Mouse (Mus musculus): ENCODE measurements around the gene Tbc1d14. TPM values are rescaled to one million over a fixed set of nuclear protein-coding genes. Genes with fewer than 3 reads are reported as not detected.

Tbc1d14 gene
- 26.0 and 30.2 TPM in 2 replicates for polyA plus RNA-seq (2014; fragmentation: Nextera tagmentation; extraction: Ambion mirVana)

DNA sequence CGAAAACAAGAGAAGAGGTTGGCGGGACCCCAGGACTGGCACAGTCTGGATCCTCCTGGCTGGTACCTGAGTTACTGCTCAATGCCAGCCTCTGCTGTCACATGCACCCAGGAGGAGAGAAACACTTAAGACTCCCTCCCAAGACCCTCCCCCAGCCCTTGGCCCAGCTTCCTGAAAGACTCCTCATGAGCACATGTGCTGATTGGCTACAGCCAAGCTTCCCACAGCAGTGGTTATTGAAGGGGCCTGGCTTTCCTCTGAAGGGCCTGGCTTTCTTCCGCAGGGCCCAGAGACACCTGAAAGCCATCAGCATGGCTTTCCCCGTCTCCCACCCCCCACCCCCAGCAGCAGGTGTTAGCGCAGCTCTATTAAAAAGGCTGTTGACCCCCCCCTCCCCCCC, at the start of gene Tbc1d14:
TSS of gene Tbc1d14 (minus strand) at position 101 of the 400 bp plus-strand sequence.
- DNase-seq (ENCODE audit: low spot score) (no peak), ATAC-seq (replicated peaks; ENCODE audit: low FRiP score) (no peak)
- H3K4me1 ChIP-seq (replicated peaks; ENCODE audit: control insufficient read depth, insufficient read depth, low read length): peaks cover 14% of the 10 kb centered on the region
- WGBS: 73% methylated on average over 5 of the region's 5 CpGs
- H3K36me3 ChIP-seq (ENCODE audit: control insufficient read depth, insufficient read depth, low read length): no peaks in the 10 kb centered on the region
- H3K27ac ChIP-seq (ENCODE audit: low read depth, low read length): no peak within 1 kb of the TSS
- no peak within 1 kb of the TSS for H3K9ac ChIP-seq (ENCODE audit: low read depth, low read length)
- H3K9me3 ChIP-seq (ENCODE audit: control insufficient read depth, low read length): no peaks in the 10 kb centered on the region
- H3K27me3 ChIP-seq (replicated peaks; ENCODE audit: control insufficient read depth, insufficient read depth, low read length): no peaks in the 10 kb centered on the region
- no peak within 1 kb of the TSS for H3K4me2 ChIP-seq
- no peak within 1 kb of the TSS for H3K4me3 ChIP-seq (ENCODE audit: low read depth, low read length)

DNA sequence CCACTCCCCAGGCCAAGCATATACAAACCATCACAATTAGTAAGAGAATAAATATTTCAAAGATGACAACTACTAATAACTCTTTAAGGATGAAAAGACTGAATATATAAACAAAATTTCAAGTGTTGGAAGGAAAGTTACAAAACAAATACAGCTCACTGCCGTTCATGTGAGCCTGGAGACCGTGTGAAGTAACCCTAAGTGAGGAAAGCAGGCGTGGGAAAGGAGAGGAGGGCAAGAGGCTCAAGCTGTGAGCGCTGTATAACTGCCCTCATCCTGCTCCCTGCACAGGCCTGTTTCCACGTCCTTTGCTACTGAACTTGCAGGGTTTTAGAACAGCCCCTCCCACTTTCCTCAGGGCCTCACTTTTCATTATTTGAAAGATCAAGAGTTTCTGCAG, 32.5 kb upstream of the Tbc1d14 start:
- Histone ChIP-seq H3K9me3 (ENCODE audit: control insufficient read depth, low read length) (no peaks in the 10 kb centered on the region), H3K4me1 (replicated peaks; ENCODE audit: control insufficient read depth, insufficient read depth, low read length) (peaks cover 26% of the 10 kb centered on the region), H3K36me3 (ENCODE audit: control insufficient read depth, insufficient read depth, low read length) (no peaks in the 10 kb centered on the region; the same call in 1 of the 2 replicates)

DNA sequence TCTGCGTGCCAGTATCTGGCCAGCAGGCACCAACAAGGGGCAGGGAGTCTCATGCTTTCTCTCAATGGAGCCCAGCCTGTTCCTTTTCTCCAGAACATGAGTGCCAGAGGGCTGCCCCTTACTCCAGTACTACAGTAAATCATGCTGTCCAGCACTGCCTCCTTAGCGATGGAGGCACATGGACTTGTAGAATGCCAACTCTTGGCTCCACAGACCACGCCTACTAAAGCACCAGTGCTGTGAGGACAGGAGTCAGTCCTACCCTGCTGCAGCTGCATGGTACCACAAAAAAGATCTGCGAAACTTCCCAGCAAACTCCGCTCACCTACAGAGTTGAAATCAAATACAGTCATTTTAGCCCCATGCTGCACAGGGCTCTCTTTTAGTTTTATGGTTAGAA, 30.6 kb upstream of the Tbc1d14 start:
- ATAC-seq (replicated peaks; ENCODE audit: low FRiP score) (no peak), DNase-seq (ENCODE audit: low spot score) (no peak)
- Histone ChIP-seq H3K27ac (ENCODE audit: low read depth, low read length) (no peak overlapping the region), H3K4me3 (ENCODE audit: low read depth, low read length) (no peak overlapping the region), H3K9ac (ENCODE audit: low read depth, low read length) (no peak overlapping the region), H3K9me3 (ENCODE audit: control insufficient read depth, low read length) (no peaks in the 10 kb centered on the region), H3K27me3 (replicated peaks; ENCODE audit: control insufficient read depth, insufficient read depth, low read length) (no peaks in the 10 kb centered on the region), H3K36me3 (ENCODE audit: control insufficient read depth, insufficient read depth, low read length) (peaks cover 2% of the 10 kb centered on the region; the same call in 1 of the 2 replicates), H3K4me1 (replicated peaks; ENCODE audit: control insufficient read depth, insufficient read depth, low read length) (peaks cover 42% of the 10 kb centered on the region), H3K4me2 (no peak overlapping the region)
- 82% methylated on average over 5 of the region's 5 CpGs for WGBS

More for the DNA sequence above, 32.5 kb upstream of the Tbc1d14 start:
- no peak overlapping the region for H3K4me2 ChIP-seq
- H3K27ac ChIP-seq (ENCODE audit: low read depth, low read length): no peak overlapping the region
- no peak overlapping the region for H3K9ac ChIP-seq (ENCODE audit: low read depth, low read length)
- no peak for DNase-seq (ENCODE audit: low spot score)
- no peak for ATAC-seq (replicated peaks; ENCODE audit: low FRiP score)
- H3K4me3 ChIP-seq (ENCODE audit: low read depth, low read length): no peak overlapping the region
- no peaks in the 10 kb centered on the region for H3K27me3 ChIP-seq (replicated peaks; ENCODE audit: control insufficient read depth, insufficient read depth, low read length)
- WGBS: 77% methylated on average over 5 of the region's 5 CpGs

DNA sequence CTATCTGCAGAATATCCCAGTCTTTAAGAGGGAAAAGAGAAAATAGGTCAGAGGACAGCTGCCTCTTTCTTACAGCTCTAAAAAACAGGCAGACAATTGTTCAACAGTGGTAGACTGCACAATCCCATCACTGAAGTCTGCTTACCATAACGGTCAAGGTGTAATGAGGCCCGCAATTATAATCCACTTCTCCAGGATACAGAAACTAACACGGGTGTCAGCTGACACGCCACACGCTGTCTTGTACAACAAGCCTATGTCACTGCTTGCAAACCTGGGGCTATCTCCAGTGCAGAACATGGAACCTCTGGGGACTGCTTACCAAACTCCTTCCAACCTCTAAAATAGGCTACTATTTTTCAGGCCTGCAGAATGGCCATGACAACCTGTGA, 28.0 kb upstream of the Tbc1d14 start:
- H3K9me3 ChIP-seq (ENCODE audit: control insufficient read depth, low read length): no peaks in the 10 kb centered on the region
- H3K36me3 ChIP-seq (ENCODE audit: control insufficient read depth, insufficient read depth, low read length): peaks cover 9% of the 10 kb centered on the region
- H3K27ac ChIP-seq (ENCODE audit: low read depth, low read length): peak overlapping the region; percentile 97
- H3K4me1 ChIP-seq (replicated peaks; ENCODE audit: control insufficient read depth, insufficient read depth, low read length): peaks cover 42% of the 10 kb centered on the region
- H3K9ac ChIP-seq (ENCODE audit: low read depth, low read length): peak overlapping the region; percentile 68
- H3K27me3 ChIP-seq (replicated peaks; ENCODE audit: control insufficient read depth, insufficient read depth, low read length): no peaks in the 10 kb centered on the region
- peak overlapping the region; percentile 69 for H3K4me2 ChIP-seq
- ATAC-seq (replicated peaks; ENCODE audit: low FRiP score) (peak; percentile 58), DNase-seq (ENCODE audit: low spot score) (no peak)
- peak overlapping the region; percentile 21; the same call in 1 of the 2 replicates for H3K4me3 ChIP-seq (ENCODE audit: low read depth, low read length)
- WGBS: 49% methylated on average over 5 of the region's 5 CpGs

DNA sequence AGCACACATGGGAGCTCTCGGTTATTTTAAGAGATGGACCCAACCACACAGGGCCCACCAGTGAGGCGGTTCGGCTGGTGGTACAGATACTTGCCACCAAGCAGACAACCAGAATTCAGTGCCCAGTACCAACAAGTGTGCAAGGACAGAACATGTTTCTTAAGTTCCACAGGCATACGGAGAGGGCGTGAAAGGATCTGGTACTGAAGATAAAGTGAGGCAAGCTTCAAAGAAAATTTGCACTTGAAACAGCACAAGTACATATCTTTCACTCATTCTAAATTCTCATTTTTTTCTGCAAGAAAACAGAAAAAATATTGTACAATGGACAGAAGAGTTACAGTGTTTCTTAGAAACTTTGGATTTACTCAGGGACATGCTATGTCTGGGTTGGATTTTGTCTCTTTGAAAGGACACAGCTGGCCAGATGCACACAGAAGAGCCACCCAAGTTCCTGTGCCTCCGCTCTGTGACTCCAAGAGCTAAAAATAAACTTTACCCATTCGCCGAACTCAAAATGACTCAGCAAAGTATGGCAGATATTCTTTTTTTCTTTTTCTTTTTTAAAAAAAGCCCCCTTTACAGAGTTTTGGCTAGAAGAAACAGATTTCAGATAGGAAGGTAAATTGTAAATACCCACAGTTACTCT, 27.5 kb upstream of the Tbc1d14 start:
- peak overlapping the region; percentile 97 for H3K27ac ChIP-seq (ENCODE audit: low read depth, low read length)
- 39% methylated on average over 8 of the region's 8 CpGs for WGBS
- 0 out of 2 replicates have a peak overlapping the region, but pooled peaks have one; percentile 21 for H3K4me3 ChIP-seq (ENCODE audit: low read depth, low read length)
- peak overlapping the region; percentile 68 for H3K9ac ChIP-seq (ENCODE audit: low read depth, low read length)
- ATAC-seq (replicated peaks; ENCODE audit: low FRiP score) (peak; percentile 83), DNase-seq (ENCODE audit: low spot score) (no peak)
- peak overlapping the region; percentile 69 for H3K4me2 ChIP-seq
- H3K9me3 ChIP-seq (ENCODE audit: control insufficient read depth, low read length): no peaks in the 10 kb centered on the region
- peaks cover 42% of the 10 kb centered on the region for H3K4me1 ChIP-seq (replicated peaks; ENCODE audit: control insufficient read depth, insufficient read depth, low read length)
- peaks cover 13% of the 10 kb centered on the region for H3K36me3 ChIP-seq (ENCODE audit: control insufficient read depth, insufficient read depth, low read length)
- no peaks in the 10 kb centered on the region for H3K27me3 ChIP-seq (replicated peaks; ENCODE audit: control insufficient read depth, insufficient read depth, low read length)

DNA sequence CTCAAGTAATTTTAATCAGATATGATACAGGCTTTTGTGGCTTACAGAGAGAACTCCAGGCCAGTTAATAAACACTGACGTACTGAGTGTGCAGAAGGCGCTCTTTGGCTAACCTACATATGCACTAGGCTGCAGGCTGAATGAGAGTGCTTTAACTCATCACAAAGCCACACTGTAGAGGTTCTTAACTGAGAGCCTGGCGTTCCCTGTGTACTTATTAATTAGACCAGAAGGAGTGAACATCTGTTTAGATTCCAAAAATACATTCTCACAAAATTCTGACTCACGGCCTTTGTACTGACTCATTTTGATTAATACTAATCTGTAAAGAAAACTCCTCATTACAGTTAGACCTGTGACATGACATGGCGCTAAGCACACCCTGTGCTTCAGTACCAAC, 25.8 kb upstream of the Tbc1d14 start:
- H3K4me1 ChIP-seq (replicated peaks; ENCODE audit: control insufficient read depth, insufficient read depth, low read length): peaks cover 43% of the 10 kb centered on the region
- H3K9ac ChIP-seq (ENCODE audit: low read depth, low read length): no peak overlapping the region

DNA sequence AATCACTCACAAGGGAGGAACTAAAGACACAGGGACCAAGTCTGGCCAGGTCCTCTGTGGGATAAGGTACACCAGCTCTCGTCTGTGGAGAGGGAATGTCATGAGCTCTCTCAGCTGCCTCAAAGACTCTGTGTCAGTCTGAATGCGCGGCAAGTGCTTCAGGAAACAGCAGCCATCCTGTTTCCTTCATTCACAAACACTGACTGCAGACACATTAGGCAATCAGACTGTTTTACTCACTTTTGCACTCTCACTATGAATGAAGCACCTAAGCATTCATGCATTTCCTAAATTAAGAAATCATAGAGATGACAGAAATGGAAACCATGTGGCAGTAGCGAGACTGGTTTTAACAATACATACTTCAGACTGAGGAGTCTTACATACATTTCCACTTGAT, 25.3 kb upstream of the Tbc1d14 start:
- Histone ChIP-seq H3K4me2 (no peak overlapping the region), H3K9me3 (ENCODE audit: control insufficient read depth, low read length) (no peaks in the 10 kb centered on the region), H3K4me1 (replicated peaks; ENCODE audit: control insufficient read depth, insufficient read depth, low read length) (peaks cover 38% of the 10 kb centered on the region), H3K36me3 (ENCODE audit: control insufficient read depth, insufficient read depth, low read length) (peaks cover 25% of the 10 kb centered on the region), H3K9ac (ENCODE audit: low read depth, low read length) (no peak overlapping the region), H3K27me3 (replicated peaks; ENCODE audit: control insufficient read depth, insufficient read depth, low read length) (no peaks in the 10 kb centered on the region), H3K4me3 (ENCODE audit: low read depth, low read length) (no peak overlapping the region), H3K27ac (ENCODE audit: low read depth, low read length) (no peak overlapping the region)
- WGBS: 64% methylated on average over 4 of the region's 4 CpGs
- DNase-seq (ENCODE audit: low spot score) (no peak), ATAC-seq (replicated peaks; ENCODE audit: low FRiP score) (no peak)

More for the DNA sequence above, 25.8 kb upstream of the Tbc1d14 start:
- Histone ChIP-seq H3K36me3 (ENCODE audit: control insufficient read depth, insufficient read depth, low read length) (peaks cover 23% of the 10 kb centered on the region), H3K4me3 (ENCODE audit: low read depth, low read length) (no peak overlapping the region), H3K9me3 (ENCODE audit: control insufficient read depth, low read length) (no peaks in the 10 kb centered on the region), H3K4me2 (no peak overlapping the region), H3K27me3 (replicated peaks; ENCODE audit: control insufficient read depth, insufficient read depth, low read length) (no peaks in the 10 kb centered on the region), H3K27ac (ENCODE audit: low read depth, low read length) (no peak overlapping the region)
- DNase-seq (ENCODE audit: low spot score) (no peak), ATAC-seq (replicated peaks; ENCODE audit: low FRiP score) (no peak)
- WGBS: 79% methylated on average over 5 of the region's 5 CpGs

DNA sequence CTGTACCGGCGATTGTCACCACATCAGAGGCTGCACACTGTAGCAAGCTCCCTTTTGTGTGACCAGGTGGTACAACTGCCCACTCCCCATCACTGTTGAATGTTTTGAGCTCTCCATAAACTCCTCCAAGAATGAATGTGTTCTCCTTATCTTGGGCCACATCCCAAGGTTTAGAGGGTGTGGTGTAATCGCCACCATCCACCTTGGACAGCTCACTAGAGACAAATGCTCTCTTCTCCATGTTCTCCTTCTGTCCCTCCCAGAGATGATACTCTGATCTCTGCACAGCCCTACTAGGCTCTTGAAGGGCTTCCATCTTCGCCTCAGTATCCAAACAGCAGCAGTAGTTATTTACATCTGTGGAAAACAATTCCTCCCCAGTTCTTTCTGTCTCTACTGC, 21.0 kb upstream of the Tbc1d14 start:
- Histone ChIP-seq H3K4me2 (no peak overlapping the region), H3K9me3 (ENCODE audit: control insufficient read depth, low read length) (no peaks in the 10 kb centered on the region), H3K27me3 (replicated peaks; ENCODE audit: control insufficient read depth, insufficient read depth, low read length) (no peaks in the 10 kb centered on the region), H3K27ac (ENCODE audit: low read depth, low read length) (no peak overlapping the region), H3K9ac (ENCODE audit: low read depth, low read length) (no peak overlapping the region), H3K36me3 (ENCODE audit: control insufficient read depth, insufficient read depth, low read length) (peaks cover 23% of the 10 kb centered on the region), H3K4me3 (ENCODE audit: low read depth, low read length) (no peak overlapping the region), H3K4me1 (replicated peaks; ENCODE audit: control insufficient read depth, insufficient read depth, low read length) (peaks cover 12% of the 10 kb centered on the region)
- peak; percentile 77 for ATAC-seq (replicated peaks; ENCODE audit: low FRiP score)
- DNase-seq (ENCODE audit: low spot score): no peak
- WGBS: 88% methylated on average over 4 of the region's 4 CpGs

DNA sequence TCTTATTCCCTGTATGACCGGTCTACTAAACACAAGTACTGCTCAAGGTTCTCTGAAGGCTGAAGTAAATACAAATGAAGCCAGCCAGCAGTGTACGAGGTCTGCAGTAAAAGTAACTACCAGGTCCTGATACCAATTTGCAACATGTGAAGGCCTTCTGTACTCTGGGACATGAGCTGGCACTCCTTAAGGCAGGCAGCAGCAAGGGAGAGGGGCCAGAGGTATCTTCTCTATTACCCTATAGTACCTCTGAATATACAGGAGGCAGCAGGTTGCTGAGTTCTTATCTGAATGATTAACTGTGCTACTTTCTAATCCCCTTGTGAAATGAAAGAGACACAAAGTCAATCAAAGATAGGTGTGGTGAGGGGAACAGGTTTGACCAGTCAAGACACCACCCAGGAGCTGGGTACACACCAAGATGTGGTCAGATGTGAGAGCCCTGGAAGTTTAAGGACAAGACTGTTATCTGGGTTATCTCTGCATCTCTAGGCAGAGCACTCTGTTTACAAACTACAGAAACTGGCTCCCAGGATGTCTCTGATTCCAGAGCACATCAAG, 15.9 kb upstream of the Tbc1d14 start:
- peaks cover 11% of the 10 kb centered on the region for H3K36me3 ChIP-seq (ENCODE audit: control insufficient read depth, insufficient read depth, low read length)
- no peak overlapping the region for H3K4me3 ChIP-seq (ENCODE audit: low read depth, low read length)
- peaks cover 6% of the 10 kb centered on the region; the same call in 1 of the 2 replicates for H3K4me1 ChIP-seq (replicated peaks; ENCODE audit: control insufficient read depth, insufficient read depth, low read length)
- 82% methylated on average over 2 of the region's 2 CpGs for WGBS
- no peak overlapping the region for H3K27ac ChIP-seq (ENCODE audit: low read depth, low read length)
- ATAC-seq (replicated peaks; ENCODE audit: low FRiP score) (no peak), DNase-seq (ENCODE audit: low spot score) (no peak)
- H3K4me2 ChIP-seq: no peak overlapping the region
- H3K9ac ChIP-seq (ENCODE audit: low read depth, low read length): no peak overlapping the region
- no peaks in the 10 kb centered on the region for H3K27me3 ChIP-seq (replicated peaks; ENCODE audit: control insufficient read depth, insufficient read depth, low read length)
- H3K9me3 ChIP-seq (ENCODE audit: control insufficient read depth, low read length): no peaks in the 10 kb centered on the region
